Mouse (Mus musculus) c-Kit-positive CD71-negative TER-119-negative erythroid progenitor cells, embryonic 14.5 days (primary cell): Measurements from ENCODE around the gene Gm45234.
A peak's percentile ranks its signal among the peaks of the same experiment; 100 is the strongest.

Experiments
- DNase-seq: peaks from one replicate; pipeline ENCODE4 v3.0.0-alpha.2; 2013; ENCODE audit warnings: low read depth

Gm45234 gene

GRCm38 (mm10) chr6:124739231-124739796 is 16.5 kb downstream of the Gm45234 start:
- DNase-seq = no peak

GRCm38 (mm10) chr6:124738511-124739023 is 17.3 kb downstream of the Gm45234 start, which contains the start of gene Ptpn6:
TSS of gene Ptpn6 (minus strand) at chr6:124738714.
- no peak for DNase-seq

- DNase-seq = no peak
Observed at GRCm38 (mm10) chr6:124737040-124737439, 18.8 kb downstream of the Gm45234 start.

DNA sequence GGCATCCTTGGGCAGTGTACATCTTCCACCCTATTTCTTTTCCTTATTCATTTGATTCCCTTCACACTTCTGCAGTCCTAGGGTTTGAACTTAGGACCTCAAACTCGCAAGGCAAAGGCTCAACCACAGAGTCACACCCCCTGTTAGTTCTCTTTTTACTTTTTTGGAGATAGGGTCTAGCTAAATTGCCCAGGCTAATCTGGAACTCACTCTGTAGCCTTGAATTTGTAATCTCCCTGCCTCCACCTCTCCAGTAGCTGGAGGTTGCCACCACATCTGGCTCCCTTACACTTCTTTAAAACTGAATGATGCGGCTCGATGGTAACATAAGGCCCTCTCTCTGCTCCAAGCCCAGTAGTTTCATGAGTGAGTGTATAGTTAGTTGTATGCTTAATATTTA is 21.4 kb downstream of the Gm45234 start:
- DNase-seq = no peak

- no peak for DNase-seq
Observed at GRCm38 (mm10) chr6:124732476-124733370, 23.1 kb downstream of the Gm45234 start.

DNA sequence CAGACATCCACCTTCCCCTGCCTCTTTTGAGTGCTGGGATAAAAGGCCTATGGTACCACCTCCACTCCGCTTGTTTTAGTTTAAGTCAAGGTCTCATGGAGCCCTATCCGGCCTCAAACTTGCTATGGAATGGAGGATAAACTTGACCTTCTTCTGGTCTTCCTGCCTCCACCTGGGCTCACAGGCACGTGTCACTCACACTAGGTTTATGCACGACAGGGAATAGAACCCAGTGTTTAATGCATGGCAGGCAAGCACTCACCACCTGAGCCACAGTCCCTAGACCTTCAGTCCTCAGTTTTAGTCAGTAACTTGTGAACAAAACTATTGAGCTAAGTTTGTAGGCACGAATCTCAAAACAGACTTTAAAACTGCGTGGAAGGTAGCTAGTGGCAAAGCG is 24.8 kb downstream of the Gm45234 start:
- DNase-seq = no peak

- peak; percentile 69 for DNase-seq
Observed at GRCm38 (mm10) chr6:124729850-124730705, 25.7 kb downstream of the Gm45234 start.

- DNase-seq = no peak
Observed at GRCm38 (mm10) chr6:124728621-124729020, 27.2 kb downstream of the Gm45234 start.

- DNase-seq = no peak
Observed at GRCm38 (mm10) chr6:124724472-124724871, 31.3 kb downstream of the Gm45234 start.

DNA sequence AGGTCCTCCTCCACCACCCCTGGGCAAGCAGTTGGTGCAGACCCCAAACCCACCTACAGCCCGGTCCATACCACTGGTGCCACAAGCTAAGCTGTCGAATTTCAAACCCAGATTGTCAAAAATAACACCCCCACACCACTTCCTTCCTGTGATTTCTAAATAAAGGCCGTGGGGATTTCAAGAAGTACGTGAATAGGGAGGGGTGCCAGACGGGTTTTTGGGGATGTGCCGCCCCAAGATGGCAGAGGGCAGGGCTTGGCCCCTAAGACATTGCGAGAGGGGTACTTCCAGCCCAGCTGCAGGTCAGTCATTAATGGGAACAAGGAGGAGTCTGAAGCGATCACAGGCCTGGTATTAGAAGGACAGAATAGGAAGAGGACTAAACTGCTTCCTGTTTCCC is 32.3 kb downstream of the Gm45234 start:
- DNase-seq = no peak

DNA sequence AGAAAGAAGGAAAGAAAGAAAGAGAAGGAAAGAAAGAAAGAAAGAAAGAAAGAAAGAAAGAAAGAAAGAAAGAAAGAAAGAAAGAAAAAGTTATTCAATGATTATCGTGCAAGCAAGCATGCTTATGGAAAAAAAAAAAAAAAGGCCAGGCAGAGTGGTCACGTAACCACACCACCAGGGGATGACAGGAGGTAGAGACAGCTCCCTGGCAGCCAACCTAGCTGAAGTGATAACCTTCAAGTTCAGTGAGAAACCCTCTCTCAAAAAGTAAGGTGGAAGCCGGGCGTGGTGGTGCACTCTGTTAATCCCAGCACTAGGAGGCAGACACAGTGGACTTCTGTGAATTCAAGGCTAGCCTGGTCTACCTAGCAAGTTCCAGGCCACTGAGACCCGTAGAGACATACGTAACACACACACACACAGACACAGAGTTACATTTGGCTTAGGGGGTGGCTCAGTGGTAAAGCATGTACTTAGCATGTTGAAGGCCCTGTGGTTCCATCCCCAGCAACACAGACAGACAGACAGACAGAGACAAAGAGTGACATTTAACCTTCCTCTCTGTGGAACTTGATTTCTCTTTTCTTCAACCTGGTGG is 32.8 kb downstream of the Gm45234 start:
- no peak for DNase-seq

- DNase-seq = no peak
Observed at GRCm38 (mm10) chr6:124720904-124721303, 34.9 kb downstream of the Gm45234 start.

DNA sequence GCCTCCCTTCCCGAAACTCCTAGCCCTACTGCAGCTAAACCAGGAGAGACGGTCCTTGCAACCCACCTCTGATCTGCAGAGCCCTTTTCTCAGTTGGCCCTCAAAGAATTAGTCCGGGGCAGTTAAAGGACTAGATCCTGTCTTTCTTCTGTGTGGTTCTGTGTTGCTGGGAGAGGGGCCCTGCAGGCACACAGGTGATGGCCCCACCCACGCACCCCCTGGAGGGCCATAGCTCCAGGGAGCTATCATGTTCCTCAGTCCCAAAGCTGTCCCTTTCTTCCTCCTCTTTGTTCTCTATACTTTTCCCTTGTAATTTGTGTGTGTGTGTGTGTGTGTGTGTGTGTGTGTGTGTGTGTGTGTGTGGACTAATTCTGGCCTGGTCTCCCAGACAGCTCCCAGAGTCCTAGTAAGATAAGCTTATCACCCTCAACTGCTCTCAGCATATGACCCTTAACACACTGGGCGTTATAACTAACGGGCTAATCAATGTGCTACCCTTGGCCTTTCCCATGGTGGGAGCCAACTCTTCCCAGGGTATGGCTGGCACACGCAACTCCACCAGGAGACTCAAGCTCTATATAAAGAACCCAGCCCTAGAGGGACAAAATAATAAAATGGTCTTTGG is 36.4 kb downstream of the Gm45234 start:
- DNase-seq = no peak

- DNase-seq = no peak
Observed at GRCm38 (mm10) chr6:124718703-124719102, 37.1 kb downstream of the Gm45234 start.

DNA sequence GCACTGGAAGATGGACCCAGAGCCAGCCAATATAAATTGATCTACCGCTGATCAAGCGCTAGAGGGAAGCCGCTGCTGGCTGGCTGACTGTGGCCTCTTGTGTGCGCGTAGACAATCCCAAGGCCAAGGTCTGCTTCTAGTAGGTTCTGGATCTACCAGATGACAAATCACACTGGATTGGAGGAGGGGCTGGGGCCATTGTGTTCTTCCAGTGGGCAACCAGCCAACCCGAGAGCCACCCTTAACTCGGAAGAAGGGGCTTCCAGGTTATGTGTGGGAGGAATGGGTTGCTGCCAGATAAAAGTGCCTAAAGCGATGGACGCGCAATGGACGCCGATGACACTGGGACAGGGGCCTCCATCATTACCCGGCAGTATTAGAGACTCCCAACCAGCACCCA is 37.9 kb downstream of the Gm45234 start:
- no peak for DNase-seq

GRCm38 (mm10) chr6:124716864-124717490 is 38.8 kb downstream of the Gm45234 start:
- peak; percentile 52 for DNase-seq

DNA sequence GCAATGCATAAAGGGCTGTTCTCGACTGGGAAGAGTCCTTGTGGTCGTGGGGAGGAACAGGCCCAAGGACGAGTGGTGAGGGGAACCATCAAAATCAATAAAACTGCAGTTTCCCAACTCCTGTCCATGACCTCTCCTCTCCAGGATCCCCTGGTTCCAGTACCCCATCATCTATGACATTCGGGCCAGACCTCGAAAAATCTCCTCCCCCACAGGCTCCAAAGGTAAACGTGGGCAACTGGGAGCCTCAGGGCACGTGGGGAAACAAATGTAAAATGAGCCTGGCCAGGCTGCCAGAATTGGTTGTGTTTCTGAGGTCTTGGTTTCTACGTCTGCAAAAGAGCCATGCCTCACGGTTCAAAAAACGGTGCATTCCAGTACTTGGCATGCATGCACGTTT is 42.9 kb downstream of the Gm45234 start:
- DNase-seq = no peak

GRCm38 (mm10) chr6:124711824-124712782 is 43.7 kb downstream of the Gm45234 start, which contains the start of the genes Emg1 and Phb2:
TSS of gene Emg1 (minus strand) at chr6:124712178.
TSS of gene Phb2 (plus strand) at chr6:124712336.
- DNase-seq = peak; percentile 95

- DNase-seq = no peak
Observed at GRCm38 (mm10) chr6:124708289-124708889, 47.4 kb downstream of the Gm45234 start.
